Mouse (Mus musculus): ENCODE results near the gene Acr. TPM values are rescaled to one million over a fixed set of nuclear protein-coding genes. Genes with fewer than 3 reads are reported as not detected.

Gene Acr
- total RNA-seq, 2 experiments from 2014 or later, result 0.35 TPM; not detected in 1

GRCm38 (mm10) chr15:89622312-89622958 lies 54.3 kb downstream of the Acr start:
- DNase-seq, result peak in 1 of 2 experiments; percentile 16

DNA sequence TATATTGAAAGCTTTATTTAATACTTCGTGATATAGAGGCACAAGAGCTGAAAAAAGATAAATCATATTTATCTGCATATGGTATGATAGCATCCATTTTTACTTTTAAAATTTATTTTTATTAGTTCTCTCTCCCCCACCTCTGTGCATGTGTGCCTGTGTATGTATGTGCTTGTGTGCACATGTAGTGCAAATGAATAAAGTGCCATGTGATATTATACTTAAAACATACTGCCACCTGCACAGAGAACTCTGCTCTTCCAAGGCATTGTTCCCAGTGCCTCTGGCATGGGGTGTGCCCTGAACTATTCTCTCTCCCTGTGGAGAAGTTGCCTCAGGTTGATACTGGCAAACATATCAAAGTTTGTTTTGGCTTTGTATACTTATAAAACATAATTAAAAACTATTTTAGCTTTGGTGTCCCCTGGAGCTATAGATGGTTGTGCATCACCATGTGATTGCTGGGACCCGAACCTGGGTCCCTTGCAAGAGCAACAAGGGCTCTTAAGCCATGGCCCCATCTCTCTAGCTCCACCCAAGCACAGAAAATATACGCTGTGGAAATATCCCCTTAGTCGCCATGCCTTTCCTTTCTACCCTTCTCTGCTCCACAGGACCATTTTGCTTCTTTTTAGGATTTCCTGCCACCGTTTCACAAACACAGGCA lies 55.0 kb downstream of the Acr start:
- no peak for DNase-seq

- peak; percentile 43 to 80 for DNase-seq
These were observed 55.5 kb downstream of the Acr start for GRCm38 (mm10) chr15:89623626-89623959.

Other genes starting within 250 kb of the Acr start
- not detected for gene Adm2, start 245.6 kb upstream of the Acr start, total RNA-seq (2021)
- gene Miox, start 233.9 kb upstream of the Acr start, total RNA-seq (2021), result not detected
- gene Lmf2, start 212.7 kb upstream of the Acr start, total RNA-seq (2021), result 10 to 100 TPM; 25.8 to 26.1 TPM
- gene Ncaph2, start 212.6 kb upstream of the Acr start, total RNA-seq (2021), result 10 to 100 TPM; 50.7 to 62.9 TPM
- 10 to 100 TPM; 29.0 to 30.9 TPM for gene Sco2, start 194.5 kb upstream of the Acr start, total RNA-seq (2021)
- under 1 TPM; 0.49 to 0.50 TPM for gene Tymp, start 191.3 kb upstream of the Acr start, total RNA-seq (2021)
- gene Odf3b, start 189.0 kb upstream of the Acr start, total RNA-seq (2021), result 1 to 10 TPM in 1 of 2 experiments, under 1 TPM in 1; 0.72 to 1.7 TPM
- gene Klhdc7b, start 183.4 kb upstream of the Acr start, total RNA-seq (2021), result not detected
- not detected for gene Syce3, start 157.8 kb upstream of the Acr start, total RNA-seq (2021)
- gene Cpt1b, start 142.5 kb upstream of the Acr start, total RNA-seq (2021), result 100 to 1,000 TPM; 559 to 601 TPM
- gene C730034F03Rik, start 138.7 kb upstream of the Acr start, total RNA-seq (2021), result 1 to 10 TPM; 1.3 to 1.6 TPM
- gene Gm44502, start 138.6 kb upstream of the Acr start, total RNA-seq (2021), result 1 to 10 TPM; 4.6 to 5.0 TPM
- gene Chkb, start 138.4 kb upstream of the Acr start, total RNA-seq (2021), result 10 to 100 TPM; 44.8 to 55.0 TPM
- gene Mapk8ip2, start 114.4 kb upstream of the Acr start, total RNA-seq (2021), result under 1 TPM; 0.07 to 0.33 TPM
- gene Arsa, start 90.9 kb upstream of the Acr start, total RNA-seq (2021), result 10 to 100 TPM; 12.5 to 15.2 TPM
- 10 to 100 TPM; 35.9 to 40.4 TPM for gene Shank3, start 68.7 kb upstream of the Acr start, total RNA-seq (2021)
- gene Rabl2, start 23.6 kb downstream of the Acr start, total RNA-seq (2021), result 1 to 10 TPM; 2.3 to 4.7 TPM

Data from heart, adult 18-20 months (tissue).